In the genomic region with DNA sequence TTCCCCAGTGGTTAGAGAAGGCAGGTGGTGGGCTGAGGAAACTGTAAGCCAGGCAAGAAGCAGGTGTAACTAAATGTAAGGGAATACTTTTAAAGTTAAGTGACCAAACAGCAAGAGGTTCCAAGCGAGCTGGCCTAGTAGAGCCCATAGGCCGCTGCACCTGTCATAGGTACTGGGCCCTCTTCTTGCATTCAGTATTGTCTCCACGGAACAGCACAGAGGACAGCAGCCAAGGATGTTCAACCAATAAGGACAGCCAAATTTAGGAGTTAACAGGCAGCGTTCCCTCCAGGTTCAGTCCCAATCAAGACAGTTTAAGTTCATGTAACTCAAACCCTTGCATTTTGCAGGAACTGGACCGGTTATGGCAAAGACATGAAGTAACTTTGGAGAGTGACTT, we compare ENCODE assay signal across 8 mouse cellular contexts. TPM values are rescaled to one million over a fixed set of nuclear protein-coding genes. Genes with fewer than 3 reads are reported as not detected.
DNase-seq lines count a peak whose midpoint lies in the region; ATAC-seq and TF ChIP-seq lines count a peak whose summit lies in the region.

No protein-coding gene starts in this region.

- no peaks in the 10 kb centered on the region for H3K36me3 ChIP-seq in heart, embryonic 11.5 days (ENCODE audit: control insufficient read depth, insufficient read depth, low read length)
- H3K36me3 ChIP-seq in MEL (ENCODE audit: control insufficient read depth in 1 of 2, insufficient read depth in 2 of 2, low read length in 2 of 2), result peaks cover 0 to 24% of the 10 kb centered on the region in 2 experiments; a peak in 2 of 4 replicates
- H3K36me3 ChIP-seq in midbrain, embryonic 11.5 days (ENCODE audit: control insufficient read depth, insufficient read depth, low read length), result no peaks in the 10 kb centered on the region

- no peak for DNase-seq in heart, postnatal 36 days
- DNase-seq in MEL (ENCODE audit: low read depth, low spot score), result peak; percentile 65
- DNase-seq in heart, postnatal 10 days, result peak; percentile 29 to 36
- no peak for DNase-seq in midbrain, embryonic 11.5 days (ENCODE audit: low spot score, missing footprints)
- DNase-seq in adrenal gland, postnatal 14 days, result no peak
- no peak for DNase-seq in adrenal gland, postnatal 25 days
- DNase-seq in urinary bladder, postnatal 14 days (ENCODE audit: low spot score), result no peak

- peak overlapping the region; percentile 88; the same call in 1 of the 2 replicates for H3K27ac ChIP-seq in heart, embryonic 11.5 days (ENCODE audit: low read depth, low read length)
- H3K27ac ChIP-seq in MEL (ENCODE audit: control insufficient read depth, low read depth, low read length), result 0 out of 2 replicates have a peak overlapping the region, but pooled peaks have one; percentile 9
- H3K27ac ChIP-seq in midbrain, embryonic 11.5 days (ENCODE audit: low read depth, low read length), result no peak overlapping the region

- intact Hi-C loops in heart, postnatal 36 days (cut with DNase I), result loop anchor here (2.0 to 5.0 kb wide), 4 partner anchors 48 to 214 kb away; a partner anchor contains a TSS
- intact Hi-C loops in heart, postnatal 10 days (cut with DNase I), result loop anchor here (5.0 to 10.0 kb wide), 2 partner anchors 46 to 264 kb away; a partner anchor contains a TSS

- WGBS in heart, embryonic 11.5 days (ENCODE audit: insufficient replicate concordance), result 35% methylated on average over 5 of the region's 5 CpGs
- 25% methylated on average over 5 of the region's 5 CpGs for WGBS in midbrain, embryonic 11.5 days

- peaks cover 46% of the 10 kb centered on the region for H3K79me2 ChIP-seq in MEL (ENCODE audit: control insufficient read depth, insufficient read depth, low read length, poor library complexity)

- TF ChIP-seq CTCF in MEL (IDR thresholded peaks at IDR 0.05 in 2 of 3, conservative IDR thresholded peaks at IDR 0.05 in 1 of 3; ENCODE audit: control insufficient read depth in 1 of 3, insufficient read depth in 1 of 3, low read depth in 2 of 3, low read length in 3 of 3, poor library complexity in 1 of 3, severe bottlenecking in 1 of 3), result no peak

- peak overlapping the region; percentile 79 for H3K4me3 ChIP-seq in heart, embryonic 11.5 days (ENCODE audit: low read depth, low read length)
- H3K4me3 ChIP-seq in MEL (ENCODE audit: control insufficient read depth in 1 of 2, insufficient read depth in 1 of 2, low read depth in 2 of 2, low read length in 2 of 2), result peak overlapping the region; percentile 86 to 93
- peak overlapping the region; percentile 88 for H3K4me3 ChIP-seq in midbrain, embryonic 11.5 days (ENCODE audit: low read depth, low read length)

- TF ChIP-seq EP300 in MEL (IDR thresholded peaks at IDR 0.05; ENCODE audit: low read depth in 1 of 2, low read length in 2 of 2), result no peak; a peak in 1 of 4 replicates

- H3K27me3 ChIP-seq in heart, embryonic 11.5 days (ENCODE audit: control insufficient read depth, insufficient read depth, low read length), result no peaks in the 10 kb centered on the region
- H3K27me3 ChIP-seq in MEL (ENCODE audit: control insufficient read depth in 1 of 2, insufficient read depth in 2 of 2, low read length in 2 of 2), result no peaks in the 10 kb centered on the region
- no peaks in the 10 kb centered on the region for H3K27me3 ChIP-seq in midbrain, embryonic 11.5 days (ENCODE audit: control insufficient read depth, insufficient read depth, low read length)

- TF ChIP-seq RAD21 in MEL (IDR thresholded peaks at IDR 0.05; ENCODE audit: low read depth, low read length), result no peak

- TF ChIP-seq POLR2A in MEL (IDR thresholded peaks at IDR 0.05; ENCODE audit: control insufficient read depth in 1 of 2, insufficient read depth in 1 of 2, low read depth in 1 of 2, low read length in 2 of 2, poor library complexity in 1 of 2), result no peak

- no peak for ATAC-seq in heart, embryonic 11.5 days (replicated peaks; ENCODE audit: insufficient number of reproducible peaks, low FRiP score, low TSS enrichment)
- ATAC-seq in midbrain, embryonic 11.5 days (ENCODE audit: low FRiP score), result no peak

- H3K4me2 ChIP-seq in heart, embryonic 11.5 days, result peak overlapping the region; percentile 84
- H3K4me2 ChIP-seq in midbrain, embryonic 11.5 days, result peak overlapping the region; percentile 78

- H3K9ac ChIP-seq in heart, embryonic 11.5 days (ENCODE audit: low read depth, low read length), result peak overlapping the region; percentile 94
- peak overlapping the region; percentile 86 for H3K9ac ChIP-seq in MEL (ENCODE audit: control insufficient read depth, low read depth, low read length, poor library complexity, severe bottlenecking)
- H3K9ac ChIP-seq in midbrain, embryonic 11.5 days (ENCODE audit: low read length), result no peak overlapping the region

- peaks cover 18% of the 10 kb centered on the region for H3K4me1 ChIP-seq in heart, embryonic 11.5 days (ENCODE audit: control insufficient read depth, insufficient read depth, low read length)
- H3K4me1 ChIP-seq in MEL (ENCODE audit: control insufficient read depth in 1 of 2, insufficient read depth in 2 of 2, low read length in 2 of 2), result peaks cover 7 to 23% of the 10 kb centered on the region in 2 experiments
- H3K4me1 ChIP-seq in midbrain, embryonic 11.5 days (ENCODE audit: control insufficient read depth, insufficient read depth, low read length), result peaks cover 6% of the 10 kb centered on the region; the same call in 1 of the 2 replicates

- peaks cover 4% of the 10 kb centered on the region for H3K9me3 ChIP-seq in heart, embryonic 11.5 days (replicated peaks; ENCODE audit: control insufficient read depth, low read length)
- H3K9me3 ChIP-seq in MEL (replicated peaks; ENCODE audit: insufficient read depth, low read length), result no peaks in the 10 kb centered on the region
- H3K9me3 ChIP-seq in midbrain, embryonic 11.5 days (ENCODE audit: control insufficient read depth, low read length), result peaks cover 6% of the 10 kb centered on the region; the same call in 1 of the 2 replicates

TF ChIP-seq in MEL, 35 proteins besides CTCF, POLR2A, EP300 and RAD21:
- TF ChIP-seq UBTF (IDR thresholded peaks at IDR 0.05; ENCODE audit: borderline replicate concordance, insufficient read depth, low read depth, low read length) (no peak), MAZ (IDR thresholded peaks at IDR 0.05; ENCODE audit: low read depth, low read length) (no peak), E2F4 (IDR thresholded peaks at IDR 0.05; ENCODE audit: borderline replicate concordance, low read depth, low read length) (no peak), GATA1 (IDR thresholded peaks at IDR 0.05; ENCODE audit: low read depth, low read length) (no peak), TAL1 (IDR thresholded peaks at IDR 0.05; ENCODE audit: low read length) (no peak), POLR2AphosphoS2 (IDR thresholded peaks at IDR 0.05; ENCODE audit: low read length) (no peak)

RNA-seq across cellular contexts. Expression of a gene that starts 0.9 kb away (rescaled TPM):
- 11.6 and 16.5 TPM in 2 replicates for polyA plus RNA-seq in heart, embryonic 11.5 days (2014; fragmentation: Nextera tagmentation; extraction: Ambion mirVana)
- 10 to 100 TPM; 35.9 to 38.7 TPM for total RNA-seq in heart, postnatal 36 days (2021)
- 4.9 and 5.1 TPM in 2 replicates for total RNA-seq in MEL (2012; rRNA removed)
- polyA plus RNA-seq in MEL (2012; ENCODE audit: insufficient read depth in 1 of 2, insufficient read length in 2 of 2, low read depth in 1 of 2, low replicate concordance in 2 of 2, missing spikeins in 1 of 2), result 10 to 100 TPM in 1 of 2 experiments, not detected in 1; 19.4 TPM
- total RNA-seq in heart, postnatal 10 days (2021), result 10 to 100 TPM; 38.2 to 47.6 TPM
- 9.2 and 11.1 TPM in 2 replicates for polyA plus RNA-seq in midbrain, embryonic 11.5 days (2014; fragmentation: Nextera tagmentation; extraction: Ambion mirVana)
- 66.7 and 70.0 TPM in 2 replicates for total RNA-seq in adrenal gland, postnatal 14 days (2021)
- total RNA-seq in adrenal gland, postnatal 25 days (2021), result 61.4 and 72.7 TPM in 2 replicates

Comparison
In these comparisons a context has a peak if more than half of its experiments do, and no peak if none do; other contexts are left out.
1. DNase-seq: peak in MEL (single experiment) and heart, postnatal 10 days (2 of 2); none in heart, postnatal 36 days (0 of 2), midbrain, embryonic 11.5 days (single experiment), adrenal gland, postnatal 14 days (single experiment), adrenal gland, postnatal 25 days (single experiment) and urinary bladder, postnatal 14 days (single experiment).
2. Peak in every context shown above with its lines, with median percentiles within 50 percentile points of each other: H3K4me3 ChIP-seq.